Mouse (Mus musculus) neural tube, embryonic 13.5 days (tissue): ENCODE measurements around the gene Smg9. TPM values are rescaled to one million over a fixed set of nuclear protein-coding genes. Genes with fewer than 3 reads are reported as not detected.

Source experiments
- ATAC-seq: fragments of 200-750 bp; cut with Nextera tagmentation; 2 replicates; pipeline ENCODE4 v1.8.0; 2017; ENCODE audit warnings: low read depth, mild to moderate bottlenecking, moderate TSS enrichment, moderate library complexity
- H3K27ac ChIP-seq: fragments of 300-500 bp; sonication (generic); replicated peaks from 2 replicates; pipeline ENCODE4 v1.5.1; 2015; ENCODE audit warnings: moderate library complexity, mild to moderate bottlenecking, inconsistent platforms
- H3K27me3 ChIP-seq: fragments of 300-500 bp; sonication (generic); 2 replicates; pipeline ENCODE4 v1.6.1; 2015; ENCODE audit warnings: mild to moderate bottlenecking, inconsistent platforms
- H3K36me3 ChIP-seq: fragments of 300-500 bp; sonication (generic); 2 replicates; pipeline ENCODE4 v1.6.1; 2015; ENCODE audit warnings: mild to moderate bottlenecking, inconsistent platforms
- H3K4me1 ChIP-seq: fragments of 300-500 bp; sonication (generic); replicated peaks from 2 replicates; pipeline ENCODE4 v1.6.1; 2015; ENCODE audit warnings: inconsistent platforms
- H3K4me2 ChIP-seq: fragments of 300-500 bp; sonication (generic); 2 replicates; pipeline ENCODE4 v1.6.1; 2015; ENCODE audit warnings: inconsistent platforms, mild to moderate bottlenecking, moderate library complexity
- H3K4me3 ChIP-seq: fragments of 300-500 bp; sonication (generic); 2 replicates; pipeline ENCODE4 v1.5.1; 2015; ENCODE audit warnings: mild to moderate bottlenecking, inconsistent platforms
- H3K9ac ChIP-seq: fragments of 300-500 bp; sonication (generic); 2 replicates; pipeline ENCODE4 v1.6.1; 2015; ENCODE audit warnings: moderate library complexity, mild to moderate bottlenecking, inconsistent platforms
- H3K9me3 ChIP-seq: fragments of 300-500 bp; sonication (generic); 2 replicates; pipeline ENCODE4 v1.6.1; 2016; ENCODE audit warnings: inconsistent platforms
- WGBS: fragments of 180-500 bp; shearing (Covaris S2); methylation state at CpG from one replicate; pipeline ENCODE4 v1.1.7; 2015; 5-methylcytosine and 5-hydroxymethylcytosine counted together
- polyA plus RNA-seq: library from polyadenylated mRNA; unstranded; fragments of >200 nt; fragmentation: Nextera tagmentation; extraction: Ambion mirVana; gene quantifications from 2 replicates; pipeline ENCODE4 v1.2.1, GENCODE M21; 2015

The Smg9 gene
- polyA plus RNA-seq, 1 experiment from 2014 or later, result 37.7 TPM

GRCm38 (mm10) chr7:24457726-24458370 lies 58.4 kb downstream of the Smg9 start:
- Histone ChIP-seq H3K4me3 (no peak overlapping the region), H3K4me2 (no peak overlapping the region), H3K36me3 (no peaks in the 10 kb centered on the region), H3K27ac (no peak overlapping the region), H3K9me3 (no peaks in the 10 kb centered on the region), H3K4me1 (peaks cover 6% of the 10 kb centered on the region), H3K9ac (no peak overlapping the region), H3K27me3 (peaks cover 5% of the 10 kb centered on the region; the same call in 1 of the 2 replicates)
- no peak for ATAC-seq
- 63% methylated on average over 10 of the region's 10 CpGs for WGBS

GRCm38 (mm10) chr7:24459440-24459839 lies 60.0 kb downstream of the Smg9 start:
- Histone ChIP-seq H3K4me2 (no peak overlapping the region), H3K9ac (no peak overlapping the region), H3K36me3 (no peaks in the 10 kb centered on the region), H3K27ac (no peak overlapping the region), H3K4me3 (no peak overlapping the region), H3K27me3 (peaks cover 6% of the 10 kb centered on the region; the same call in 1 of the 2 replicates), H3K9me3 (no peaks in the 10 kb centered on the region), H3K4me1 (peaks cover 11% of the 10 kb centered on the region)
- WGBS, result 80% methylated on average over 5 of the region's 5 CpGs
- no peak for ATAC-seq

GRCm38 (mm10) chr7:24459843-24460242 lies 60.4 kb downstream of the Smg9 start:
- Histone ChIP-seq H3K4me3 (no peak overlapping the region), H3K27ac (no peak overlapping the region), H3K4me1 (peaks cover 11% of the 10 kb centered on the region), H3K9me3 (no peaks in the 10 kb centered on the region), H3K4me2 (no peak overlapping the region), H3K9ac (no peak overlapping the region), H3K27me3 (peaks cover 6% of the 10 kb centered on the region; the same call in 1 of the 2 replicates), H3K36me3 (no peaks in the 10 kb centered on the region)
- no peak for ATAC-seq
- WGBS, result 59% methylated on average over 3 of the region's 3 CpGs

GRCm38 (mm10) chr7:24461376-24462051 lies 62.1 kb downstream of the Smg9 start:
- H3K4me2 ChIP-seq, result no peak overlapping the region
- H3K9me3 ChIP-seq, result no peaks in the 10 kb centered on the region
- 62% methylated on average over 14 of the region's 14 CpGs for WGBS
- no peak overlapping the region for H3K27ac ChIP-seq
- no peak overlapping the region for H3K4me3 ChIP-seq
- H3K4me1 ChIP-seq, result peaks cover 11% of the 10 kb centered on the region
- no peak for ATAC-seq
- H3K9ac ChIP-seq, result no peak overlapping the region
- peaks cover 6% of the 10 kb centered on the region; the same call in 1 of the 2 replicates for H3K27me3 ChIP-seq
- no peaks in the 10 kb centered on the region for H3K36me3 ChIP-seq

- peaks cover 6% of the 10 kb centered on the region; the same call in 1 of the 2 replicates for H3K27me3 ChIP-seq
- peak; percentile 55; the same call in 1 of the 2 replicates for ATAC-seq
- peaks cover 11% of the 10 kb centered on the region for H3K4me1 ChIP-seq
- 5% methylated on average over 25 of the region's 27 CpGs for WGBS
- peak within 1 kb of the TSS; percentile 37 for H3K4me2 ChIP-seq
- peak within 1 kb of the TSS; percentile 13 for H3K4me3 ChIP-seq
- no peaks in the 10 kb centered on the region for H3K9me3 ChIP-seq
- H3K9ac ChIP-seq, result peak within 1 kb of the TSS; percentile 43; the same call in 1 of the 2 replicates
- H3K36me3 ChIP-seq, result no peaks in the 10 kb centered on the region
- H3K27ac ChIP-seq, result no peak within 1 kb of the TSS
These were observed 63.2 kb downstream of the Smg9 start, which contains the start of gene Plaur for GRCm38 (mm10) chr7:24462388-24463319. Plaur (plus strand) TSS chr7:24462484.

GRCm38 (mm10) chr7:24466835-24467234 lies 67.4 kb downstream of the Smg9 start:
- H3K27me3 ChIP-seq, result peaks cover 6% of the 10 kb centered on the region; the same call in 1 of the 2 replicates
- no peaks in the 10 kb centered on the region for H3K9me3 ChIP-seq
- no peak overlapping the region for H3K27ac ChIP-seq
- no peak overlapping the region for H3K4me2 ChIP-seq
- H3K4me3 ChIP-seq, result no peak overlapping the region
- 93% methylated on average over 6 of the region's 6 CpGs for WGBS
- no peaks in the 10 kb centered on the region for H3K36me3 ChIP-seq
- H3K4me1 ChIP-seq, result peaks cover 11% of the 10 kb centered on the region
- no peak for ATAC-seq
- H3K9ac ChIP-seq, result no peak overlapping the region

GRCm38 (mm10) chr7:24467886-24468285 lies 68.5 kb downstream of the Smg9 start:
- 89% methylated on average over 5 of the region's 5 CpGs for WGBS
- H3K27me3 ChIP-seq, result peaks cover under 1% of the 10 kb centered on the region; the same call in 1 of the 2 replicates

GRCm38 (mm10) chr7:24469126-24469525 lies 69.7 kb downstream of the Smg9 start:
- WGBS, result 80% methylated on average over 3 of the region's 3 CpGs
- H3K27ac ChIP-seq, result no peak overlapping the region
- ATAC-seq, result no peak
- H3K27me3 ChIP-seq, result no peaks in the 10 kb centered on the region
- no peak overlapping the region for H3K9ac ChIP-seq
- no peak overlapping the region for H3K4me2 ChIP-seq
- 0 out of 2 replicates have a peak, but pooled peaks cover under 1% of the 10 kb centered on the region for H3K4me1 ChIP-seq
- no peaks in the 10 kb centered on the region for H3K36me3 ChIP-seq
- no peaks in the 10 kb centered on the region for H3K9me3 ChIP-seq
- no peak overlapping the region for H3K4me3 ChIP-seq

More at GRCm38 (mm10) chr7:24467886-24468285, 68.5 kb downstream of the Smg9 start:
- peaks cover 4% of the 10 kb centered on the region for H3K4me1 ChIP-seq
- no peak for ATAC-seq
- H3K36me3 ChIP-seq, result no peaks in the 10 kb centered on the region
- H3K4me3 ChIP-seq, result no peak overlapping the region
- H3K9me3 ChIP-seq, result no peaks in the 10 kb centered on the region
- no peak overlapping the region for H3K9ac ChIP-seq
- H3K27ac ChIP-seq, result no peak overlapping the region
- H3K4me2 ChIP-seq, result no peak overlapping the region

- ATAC-seq, result no peak
- Histone ChIP-seq H3K27me3 (no peaks in the 10 kb centered on the region), H3K4me2 (no peak overlapping the region), H3K27ac (no peak overlapping the region), H3K9me3 (no peaks in the 10 kb centered on the region), H3K36me3 (no peaks in the 10 kb centered on the region), H3K4me1 (peaks cover 6% of the 10 kb centered on the region), H3K9ac (no peak overlapping the region), H3K4me3 (no peak overlapping the region)
- WGBS, result 95% methylated on average over 7 of the region's 7 CpGs
These were observed 70.9 kb downstream of the Smg9 start for GRCm38 (mm10) chr7:24470356-24470755.
